Comparison of ENCODE assay signal across 17 mouse cellular contexts in genomic region chr15:16914966-16915569, GRCm38 (mm10).
"Had no signal": no experiment of that assay in that cellular context is flagged by ENCODE, and none has a peak within 500 bp of the region (broad histone marks: within the 10 kb centered on the region; RNA-seq: fewer than 3 reads in every experiment).

No protein-coding gene starts in this region.

- DNase-seq: kidney, adult 9 months; kidney, postnatal 36 days; lung, embryonic 14.5 days; lung, postnatal 10 days; retina, postnatal 1 day; right cerebral cortex, postnatal 14 days; thymus, postnatal 14 days had no signal

- H3K27ac ChIP-seq: kidney, postnatal 0 days; layer of hippocampus, adult 2 months; limb, embryonic 10.5 days; liver, embryonic 15.5 days; macrophage; midbrain, embryonic 12.5 days; neural tube, embryonic 13.5 days; stomach, embryonic 15.5 days had no signal

- H3K27me3 ChIP-seq: liver, embryonic 15.5 days; midbrain, embryonic 12.5 days; neural tube, embryonic 13.5 days; stomach, embryonic 15.5 days had no signal

- H3K4me1 ChIP-seq: limb, embryonic 10.5 days; liver, embryonic 15.5 days; midbrain, embryonic 12.5 days; neural tube, embryonic 13.5 days; stomach, embryonic 15.5 days had no signal

- H3K4me2 ChIP-seq: liver, embryonic 11.5 days; liver, embryonic 15.5 days; lung, embryonic 14.5 days; midbrain, embryonic 12.5 days; neural tube, embryonic 13.5 days; stomach, embryonic 15.5 days had no signal

- H3K4me3 ChIP-seq: layer of hippocampus, adult 2 months; limb, embryonic 10.5 days; liver, embryonic 15.5 days; midbrain, embryonic 12.5 days; neural tube, embryonic 13.5 days; stomach, embryonic 15.5 days had no signal

- H3K9ac ChIP-seq: liver, embryonic 15.5 days; lung, embryonic 14.5 days; midbrain, embryonic 12.5 days; neural tube, embryonic 13.5 days; stomach, embryonic 15.5 days had no signal

- H3K36me3 ChIP-seq: limb, embryonic 10.5 days; liver, embryonic 15.5 days; midbrain, embryonic 12.5 days; neural tube, embryonic 13.5 days; stomach, embryonic 15.5 days had no signal

- H3K9me3 ChIP-seq: limb, embryonic 10.5 days; liver, embryonic 15.5 days; midbrain, embryonic 12.5 days; neural tube, embryonic 13.5 days; stomach, embryonic 15.5 days had no signal

- ATAC-seq: midbrain, embryonic 16.5 days had no signal
